Mouse (Mus musculus): ENCODE measurements around the gene Ptn.

- TF ChIP-seq POLR2A (IDR thresholded peaks at IDR 0.05; ENCODE audit: extremely low read depth, insufficient read depth, low read length): no peak
- TF ChIP-seq CTCF (IDR thresholded peaks at IDR 0.05; ENCODE audit: extremely low read depth, insufficient read depth, low read length): no peak
Measured at GRCm38 (mm10) chr6:36736763-36737162, 73.3 kb downstream of the Ptn start.

All from cortical plate, adult 2 months (tissue).